Mouse (Mus musculus): ENCODE data around the gene Traf3ip2. TPM values are rescaled to one million over a fixed set of nuclear protein-coding genes. Genes with fewer than 3 reads are reported as not detected.

The Traf3ip2 gene
- total RNA-seq (2015; ENCODE audit: low replicate concordance) = 2.9 and 3.6 TPM in 2 replicates
- 0.77 TPM in 1 of 2 replicates, not detected in the other for total RNA-seq (2017; ENCODE audit: low replicate concordance)

GRCm38 (mm10) chr10:39612633-39612988 lies at the start of gene Traf3ip2:
Traf3ip2 (plus strand) TSS chr10:39612934.
- ATAC-seq (replicated peaks; ENCODE audit: low FRiP score, poor library complexity, severe bottlenecking) = no peak

- ATAC-seq (replicated peaks; ENCODE audit: low FRiP score, poor library complexity, severe bottlenecking) = no peak
Observed at GRCm38 (mm10) chr10:39563552-39564223, 49.0 kb upstream of the Traf3ip2 start.

GRCm38 (mm10) chr10:39566901-39567300 lies 45.8 kb upstream of the Traf3ip2 start:
- ATAC-seq (replicated peaks; ENCODE audit: low FRiP score, poor library complexity, severe bottlenecking) = no peak

- ATAC-seq (replicated peaks; ENCODE audit: low FRiP score, poor library complexity, severe bottlenecking) = no peak
Observed at GRCm38 (mm10) chr10:39568991-39569390, 43.7 kb upstream of the Traf3ip2 start.

- ATAC-seq (replicated peaks; ENCODE audit: low FRiP score, poor library complexity, severe bottlenecking) = no peak
Observed at GRCm38 (mm10) chr10:39571011-39571410, 41.7 kb upstream of the Traf3ip2 start.

- ATAC-seq (replicated peaks; ENCODE audit: low FRiP score, poor library complexity, severe bottlenecking) = no peak
Observed at GRCm38 (mm10) chr10:39572050-39572671, 40.6 kb upstream of the Traf3ip2 start.

GRCm38 (mm10) chr10:39572672-39573051 lies 40.1 kb upstream of the Traf3ip2 start:
- ATAC-seq (replicated peaks; ENCODE audit: low FRiP score, poor library complexity, severe bottlenecking) = no peak

- ATAC-seq (replicated peaks; ENCODE audit: low FRiP score, poor library complexity, severe bottlenecking) = no peak
Observed at GRCm38 (mm10) chr10:39576466-39576865, 36.3 kb upstream of the Traf3ip2 start.

- ATAC-seq (replicated peaks; ENCODE audit: low FRiP score, poor library complexity, severe bottlenecking) = no peak
Observed at GRCm38 (mm10) chr10:39580477-39580876, 32.3 kb upstream of the Traf3ip2 start.

- no peak for ATAC-seq (replicated peaks; ENCODE audit: low FRiP score, poor library complexity, severe bottlenecking)
Observed at GRCm38 (mm10) chr10:39582385-39582784, 30.3 kb upstream of the Traf3ip2 start.

- ATAC-seq (replicated peaks; ENCODE audit: low FRiP score, poor library complexity, severe bottlenecking) = no peak
Observed at GRCm38 (mm10) chr10:39583718-39584117, 29.0 kb upstream of the Traf3ip2 start.

GRCm38 (mm10) chr10:39587290-39587925 lies 25.3 kb upstream of the Traf3ip2 start:
- ATAC-seq (replicated peaks; ENCODE audit: low FRiP score, poor library complexity, severe bottlenecking) = no peak

- no peak for ATAC-seq (replicated peaks; ENCODE audit: low FRiP score, poor library complexity, severe bottlenecking)
Observed at GRCm38 (mm10) chr10:39587973-39588746, 24.6 kb upstream of the Traf3ip2 start.

GRCm38 (mm10) chr10:39589765-39590546 lies 22.8 kb upstream of the Traf3ip2 start:
- no peak for ATAC-seq (replicated peaks; ENCODE audit: low FRiP score, poor library complexity, severe bottlenecking)

GRCm38 (mm10) chr10:39590629-39591028 lies 22.1 kb upstream of the Traf3ip2 start:
- ATAC-seq (replicated peaks; ENCODE audit: low FRiP score, poor library complexity, severe bottlenecking) = no peak

GRCm38 (mm10) chr10:39592501-39592900 lies 20.2 kb upstream of the Traf3ip2 start:
- ATAC-seq (replicated peaks; ENCODE audit: low FRiP score, poor library complexity, severe bottlenecking) = no peak

GRCm38 (mm10) chr10:39594716-39595115 lies 18.0 kb upstream of the Traf3ip2 start:
- no peak for ATAC-seq (replicated peaks; ENCODE audit: low FRiP score, poor library complexity, severe bottlenecking)

GRCm38 (mm10) chr10:39595862-39596261 lies 16.9 kb upstream of the Traf3ip2 start:
- no peak for ATAC-seq (replicated peaks; ENCODE audit: low FRiP score, poor library complexity, severe bottlenecking)

- no peak for ATAC-seq (replicated peaks; ENCODE audit: low FRiP score, poor library complexity, severe bottlenecking)
Observed at GRCm38 (mm10) chr10:39597116-39597791, 15.5 kb upstream of the Traf3ip2 start.

Measured in erythroid progenitor cell, adult 5-6 weeks (primary cell).